Mouse (Mus musculus) spleen, adult 18-20 months (tissue): ENCODE measurements around the gene Rgsl1.
A peak's percentile ranks its signal among the peaks of the same experiment; 100 is the strongest.
"Not testable (repeated sequence)": the region's sequence is repeated elsewhere in the genome, so short reads cannot be mapped to it uniquely, and the experiment has no call there.

Experiments used
- DNase-seq, 2 experiments: peaks; one replicate each; pipeline ENCODE4 v3.0.0; 2022; ENCODE audit warnings: mixed read lengths in 2 of 2

Gene Rgsl1

GRCm38 (mm10) chr1:153844042-153844441, at the start of gene Rgsl1:
Rgsl1 (minus strand) TSS chr1:153844142.
- DNase-seq = no peak

- DNase-seq = no peak
Observed at GRCm38 (mm10) chr1:153891442-153891841, 47.5 kb upstream of the Rgsl1 start, which contains the start of gene Teddm1a. Teddm1a (plus strand) TSS chr1:153891742.

- no peak for DNase-seq
Observed at GRCm38 (mm10) chr1:153890121-153890520, 46.2 kb upstream of the Rgsl1 start.

- no peak for DNase-seq
Observed at GRCm38 (mm10) chr1:153886024-153886633, 42.2 kb upstream of the Rgsl1 start.

- DNase-seq = peak in 1 of 2 experiments; percentile 12
Observed at GRCm38 (mm10) chr1:153880391-153880790, 36.4 kb upstream of the Rgsl1 start.

- no peak for DNase-seq
Observed at GRCm38 (mm10) chr1:153874045-153874444, 30.1 kb upstream of the Rgsl1 start, which contains the start of gene Teddm1b. Teddm1b (plus strand) TSS chr1:153874345.

GRCm38 (mm10) chr1:153855946-153856345, 12.0 kb upstream of the Rgsl1 start:
- DNase-seq = no peak

GRCm38 (mm10) chr1:153852696-153853095, 8.8 kb upstream of the Rgsl1 start:
- not testable (repeated sequence) for DNase-seq

- no peak for DNase-seq
Observed at GRCm38 (mm10) chr1:153846867-153847266, 2.9 kb upstream of the Rgsl1 start.

GRCm38 (mm10) chr1:153846420-153846819, 2.5 kb upstream of the Rgsl1 start:
- DNase-seq = no peak

- no peak for DNase-seq
Observed at GRCm38 (mm10) chr1:153842121-153842740, 1.7 kb downstream of the Rgsl1 start.

- no peak for DNase-seq
Observed at GRCm38 (mm10) chr1:153836036-153836435, 7.9 kb downstream of the Rgsl1 start.

GRCm38 (mm10) chr1:153830746-153831145, 13.2 kb downstream of the Rgsl1 start:
- no peak for DNase-seq

GRCm38 (mm10) chr1:153820216-153820615, 23.7 kb downstream of the Rgsl1 start:
- DNase-seq = no peak

- DNase-seq = no peak
Observed at GRCm38 (mm10) chr1:153814278-153814677, 29.7 kb downstream of the Rgsl1 start.

GRCm38 (mm10) chr1:153807390-153807993, 36.5 kb downstream of the Rgsl1 start:
- peak in 1 of 2 experiments; percentile 62 for DNase-seq

- peak; percentile 6 to 16 for DNase-seq
Observed at GRCm38 (mm10) chr1:153803530-153803929, 40.4 kb downstream of the Rgsl1 start.

- DNase-seq = no peak
Observed at GRCm38 (mm10) chr1:153802691-153803090, 41.3 kb downstream of the Rgsl1 start.

GRCm38 (mm10) chr1:153794241-153794640, 49.7 kb downstream of the Rgsl1 start:
- DNase-seq = no peak

GRCm38 (mm10) chr1:153790708-153791107, 53.2 kb downstream of the Rgsl1 start:
- no peak for DNase-seq

- no peak for DNase-seq
Observed at GRCm38 (mm10) chr1:153785608-153786007, 58.3 kb downstream of the Rgsl1 start.

GRCm38 (mm10) chr1:153783339-153783738, 60.6 kb downstream of the Rgsl1 start:
- DNase-seq = no peak

GRCm38 (mm10) chr1:153778205-153778604, 65.7 kb downstream of the Rgsl1 start:
- DNase-seq = no peak

- DNase-seq = no peak
Observed at GRCm38 (mm10) chr1:153776257-153776656, 67.7 kb downstream of the Rgsl1 start.
